Comparison of ENCODE assay signal across 8 mouse cellular contexts in genomic region chr11:101441450-101442126, GRCm38 (mm10). TPM values are rescaled to one million over a fixed set of nuclear protein-coding genes. Genes with fewer than 3 reads are reported as not detected.
DNase-seq lines count a peak whose midpoint lies in the region; ATAC-seq and TF ChIP-seq lines count a peak whose summit lies in the region.
"Not testable (repeated sequence)": the region's sequence is repeated elsewhere in the genome, so short reads cannot be mapped to it uniquely, and the experiment has no call there.

No protein-coding gene starts in this region.

- WGBS in embryonic facial prominence, embryonic 12.5 days = 40% methylated on average over 15 of the region's 15 CpGs
- 36% methylated on average over 15 of the region's 15 CpGs for WGBS in forebrain, postnatal 0 days
- 36% methylated on average over 15 of the region's 15 CpGs for WGBS in hindbrain, embryonic 12.5 days
- 40% methylated on average over 15 of the region's 15 CpGs for WGBS in kidney, embryonic 15.5 days
- whole genome bisulfite sequencing in liver, embryonic 12.5 days (ENCODE audit: insufficient replicate concordance) = 23% methylated on average over 15 of the region's 15 CpGs
- WGBS in neural tube, embryonic 13.5 days = 40% methylated on average over 15 of the region's 15 CpGs

- ATAC-seq in embryonic facial prominence, embryonic 12.5 days (ENCODE audit: insufficient number of reproducible peaks, insufficient read depth, low FRiP score, low TSS enrichment); forebrain, postnatal 0 days; kidney, embryonic 15.5 days (replicated peaks; ENCODE audit: low FRiP score); liver, embryonic 12.5 days; neural tube, embryonic 13.5 days (ENCODE audit: low read depth): not testable (repeated sequence)
- peak; percentile 11 for ATAC-seq in hindbrain, embryonic 12.5 days (ENCODE audit: low FRiP score)

- peaks cover 12% of the 10 kb centered on the region for H3K4me1 ChIP-seq in embryonic facial prominence, embryonic 12.5 days
- H3K4me1 ChIP-seq in forebrain, postnatal 0 days (ENCODE audit: insufficient read depth) = not testable (repeated sequence)
- peaks cover 11% of the 10 kb centered on the region for H3K4me1 ChIP-seq in hindbrain, embryonic 12.5 days
- peaks cover 21% of the 10 kb centered on the region for H3K4me1 ChIP-seq in kidney, embryonic 15.5 days
- peaks cover 28% of the 10 kb centered on the region for H3K4me1 ChIP-seq in liver, embryonic 12.5 days
- peaks cover 32% of the 10 kb centered on the region for H3K4me1 ChIP-seq in megakaryocyte, embryonic 14.5 days
- peaks cover 22% of the 10 kb centered on the region for H3K4me1 ChIP-seq in neural tube, embryonic 13.5 days (replicated peaks)

- peaks cover 37% of the 10 kb centered on the region for H3K36me3 ChIP-seq in C2C12 (ENCODE audit: control insufficient read depth, insufficient read depth)
- peaks cover 28% of the 10 kb centered on the region for H3K36me3 ChIP-seq in embryonic facial prominence, embryonic 12.5 days
- peaks cover 26% of the 10 kb centered on the region for H3K36me3 ChIP-seq in forebrain, postnatal 0 days (ENCODE audit: insufficient read depth)
- H3K36me3 ChIP-seq in hindbrain, embryonic 12.5 days = peaks cover 25% of the 10 kb centered on the region
- H3K36me3 ChIP-seq in kidney, embryonic 15.5 days = peaks cover 30% of the 10 kb centered on the region
- H3K36me3 ChIP-seq in liver, embryonic 12.5 days = peaks cover 36% of the 10 kb centered on the region
- peaks cover 38% of the 10 kb centered on the region for H3K36me3 ChIP-seq in megakaryocyte, embryonic 14.5 days (replicated peaks; ENCODE audit: low read length)
- peaks cover 29% of the 10 kb centered on the region for H3K36me3 ChIP-seq in neural tube, embryonic 13.5 days

- peaks cover 34% of the 10 kb centered on the region for H3K79me2 ChIP-seq in C2C12 (ENCODE audit: control insufficient read depth, insufficient read depth)

- peaks cover 29% of the 10 kb centered on the region for H3K79me3 ChIP-seq in C2C12 (ENCODE audit: low read depth)

- not testable (repeated sequence) for H3K27me3 ChIP-seq in C2C12 (ENCODE audit: control insufficient read depth, insufficient read depth, insufficient read length); embryonic facial prominence, embryonic 12.5 days; forebrain, postnatal 0 days (ENCODE audit: insufficient read depth, low read length); hindbrain, embryonic 12.5 days; kidney, embryonic 15.5 days; liver, embryonic 12.5 days (replicated peaks); megakaryocyte, embryonic 14.5 days (replicated peaks); neural tube, embryonic 13.5 days

- TF ChIP-seq CTCF in C2C12 (IDR thresholded peaks at IDR 0.05; ENCODE audit: control insufficient read depth, insufficient read depth, insufficient read length); forebrain, postnatal 0 days (IDR thresholded peaks at IDR 0.05; ENCODE audit: low read depth): not testable (repeated sequence)

- DNase-seq in forebrain, postnatal 0 days = not testable (repeated sequence)

- peak overlapping the region; percentile 24; the same call in 1 of the 2 replicates for H3K9ac ChIP-seq in embryonic facial prominence, embryonic 12.5 days
- H3K9ac ChIP-seq in forebrain, postnatal 0 days; kidney, embryonic 15.5 days; neural tube, embryonic 13.5 days: not testable (repeated sequence)
- H3K9ac ChIP-seq in hindbrain, embryonic 12.5 days = 0 out of 2 replicates have a peak overlapping the region, but pooled peaks have one; percentile 28
- peak overlapping the region; percentile 66; the same call in 1 of the 2 replicates for H3K9ac ChIP-seq in liver, embryonic 12.5 days

- H3K4me2 ChIP-seq in embryonic facial prominence, embryonic 12.5 days (replicated peaks) = peak overlapping the region; percentile 44
- H3K4me2 ChIP-seq in forebrain, postnatal 0 days (ENCODE audit: low read depth) = peak overlapping the region; percentile 40
- peak overlapping the region; percentile 43 for H3K4me2 ChIP-seq in hindbrain, embryonic 12.5 days (replicated peaks)
- H3K4me2 ChIP-seq in kidney, embryonic 15.5 days = peak overlapping the region; percentile 60
- H3K4me2 ChIP-seq in liver, embryonic 12.5 days = peak overlapping the region; percentile 90
- H3K4me2 ChIP-seq in neural tube, embryonic 13.5 days = peak overlapping the region; percentile 45

- not testable (repeated sequence) for H3K9me3 ChIP-seq in embryonic facial prominence, embryonic 12.5 days; forebrain, postnatal 0 days (ENCODE audit: low read length); hindbrain, embryonic 12.5 days (replicated peaks); kidney, embryonic 15.5 days (replicated peaks); liver, embryonic 12.5 days (replicated peaks); megakaryocyte, embryonic 14.5 days; neural tube, embryonic 13.5 days

- not testable (repeated sequence) for H3K27ac ChIP-seq in embryonic facial prominence, embryonic 12.5 days; forebrain, postnatal 0 days (ENCODE audit: low read depth, low read length); hindbrain, embryonic 12.5 days; kidney, embryonic 15.5 days; neural tube, embryonic 13.5 days (replicated peaks)
- peak overlapping the region; percentile 83; the same call in 1 of the 2 replicates for H3K27ac ChIP-seq in liver, embryonic 12.5 days

- H3K4me3 ChIP-seq in C2C12 (ENCODE audit: insufficient read depth, poor library complexity, severe bottlenecking) = peak overlapping the region; percentile 21
- H3K4me3 ChIP-seq in embryonic facial prominence, embryonic 12.5 days = peak overlapping the region; percentile 84
- H3K4me3 ChIP-seq in forebrain, postnatal 0 days (ENCODE audit: low read depth, low read length) = peak overlapping the region; percentile 31
- peak overlapping the region; percentile 77 for H3K4me3 ChIP-seq in hindbrain, embryonic 12.5 days
- H3K4me3 ChIP-seq in kidney, embryonic 15.5 days (replicated peaks) = peak overlapping the region; percentile 87
- peak overlapping the region; percentile 89 for H3K4me3 ChIP-seq in liver, embryonic 12.5 days
- H3K4me3 ChIP-seq in megakaryocyte, embryonic 14.5 days (replicated peaks) = peak overlapping the region; percentile 95
- peak overlapping the region; percentile 84 for H3K4me3 ChIP-seq in neural tube, embryonic 13.5 days

- H3ac ChIP-seq in C2C12 (ENCODE audit: control insufficient read depth, insufficient read length, low read depth) = not testable (repeated sequence)

RNA-seq across cellular contexts. Expression of gene Rpl27, which starts 0.5 kb away (rescaled TPM):
- polyA plus RNA-seq in C2C12 (2012; fragmentation: generic; extraction: Trizol) = 2,812 TPM
- polyA plus RNA-seq in embryonic facial prominence, embryonic 12.5 days (2016; fragmentation: Nextera tagmentation; extraction: Ambion mirVana) = 361 and 382 TPM in 2 replicates
- 785 and 1,503 TPM in 2 replicates for total RNA-seq in forebrain, postnatal 0 days (2014; rRNA removed)
- 274 and 348 TPM in 2 replicates for polyA plus RNA-seq in forebrain, postnatal 0 days (2015; fragmentation: Nextera tagmentation; extraction: Ambion mirVana)
- 320 and 344 TPM in 2 replicates for polyA plus RNA-seq in hindbrain, embryonic 12.5 days (2016; fragmentation: Nextera tagmentation; extraction: Ambion mirVana)
- 369 and 421 TPM in 2 replicates for polyA plus RNA-seq in kidney, embryonic 15.5 days (2015; fragmentation: Nextera tagmentation; extraction: Ambion mirVana)
- polyA plus RNA-seq in liver, embryonic 12.5 days (2016; fragmentation: Nextera tagmentation; extraction: Ambion mirVana) = 378 and 390 TPM in 2 replicates
- 250 and 697 TPM in 2 replicates for polyA plus RNA-seq in megakaryocyte, embryonic 14.5 days (2012; ENCODE audit: insufficient read depth, low replicate concordance)
- 303 and 315 TPM in 2 replicates for polyA plus RNA-seq in neural tube, embryonic 13.5 days (2015; fragmentation: Nextera tagmentation; extraction: Ambion mirVana)

RNA-seq across cellular contexts. Expression of gene Ifi35, which starts 6.6 kb away (rescaled TPM):
- polyA plus RNA-seq in C2C12 (2012; fragmentation: generic; extraction: Trizol) = 23.4 TPM
- polyA plus RNA-seq in embryonic facial prominence, embryonic 12.5 days (2016; fragmentation: Nextera tagmentation; extraction: Ambion mirVana) = 5.9 and 6.1 TPM in 2 replicates
- total RNA-seq in forebrain, postnatal 0 days (2014; rRNA removed) = 3.2 and 5.2 TPM in 2 replicates
- polyA plus RNA-seq in forebrain, postnatal 0 days (2015; fragmentation: Nextera tagmentation; extraction: Ambion mirVana) = 3.8 and 5.1 TPM in 2 replicates
- polyA plus RNA-seq in hindbrain, embryonic 12.5 days (2016; fragmentation: Nextera tagmentation; extraction: Ambion mirVana) = 4.2 and 5.7 TPM in 2 replicates
- 13.8 and 18.8 TPM in 2 replicates for polyA plus RNA-seq in kidney, embryonic 15.5 days (2015; fragmentation: Nextera tagmentation; extraction: Ambion mirVana)
- 35.8 and 37.1 TPM in 2 replicates for polyA plus RNA-seq in liver, embryonic 12.5 days (2016; fragmentation: Nextera tagmentation; extraction: Ambion mirVana)
- polyA plus RNA-seq in megakaryocyte, embryonic 14.5 days (2012; ENCODE audit: insufficient read depth, low replicate concordance) = 5.7 and 15.6 TPM in 2 replicates
- 3.6 and 3.8 TPM in 2 replicates for polyA plus RNA-seq in neural tube, embryonic 13.5 days (2015; fragmentation: Nextera tagmentation; extraction: Ambion mirVana)

RNA-seq across cellular contexts. Expression of gene Ptges3l, which starts 16.5 kb away (rescaled TPM):
- 19.2 TPM for polyA plus RNA-seq in C2C12 (2012; fragmentation: generic; extraction: Trizol)
- 7.4 and 9.1 TPM in 2 replicates for polyA plus RNA-seq in embryonic facial prominence, embryonic 12.5 days (2016; fragmentation: Nextera tagmentation; extraction: Ambion mirVana)
- 0.62 and 1.8 TPM in 2 replicates for total RNA-seq in forebrain, postnatal 0 days (2014; rRNA removed)
- 1.2 and 2.4 TPM in 2 replicates for polyA plus RNA-seq in forebrain, postnatal 0 days (2015; fragmentation: Nextera tagmentation; extraction: Ambion mirVana)
- polyA plus RNA-seq in hindbrain, embryonic 12.5 days (2016; fragmentation: Nextera tagmentation; extraction: Ambion mirVana) = 3.0 and 5.9 TPM in 2 replicates
- polyA plus RNA-seq in kidney, embryonic 15.5 days (2015; fragmentation: Nextera tagmentation; extraction: Ambion mirVana) = 12.3 and 12.6 TPM in 2 replicates
- 1.3 and 2.1 TPM in 2 replicates for polyA plus RNA-seq in liver, embryonic 12.5 days (2016; fragmentation: Nextera tagmentation; extraction: Ambion mirVana)
- 2.8 TPM in 1 of 2 replicates, not detected in the other for polyA plus RNA-seq in megakaryocyte, embryonic 14.5 days (2012; ENCODE audit: insufficient read depth, low replicate concordance)
- 3.3 and 4.3 TPM in 2 replicates for polyA plus RNA-seq in neural tube, embryonic 13.5 days (2015; fragmentation: Nextera tagmentation; extraction: Ambion mirVana)

RNA-seq across cellular contexts. Expression of gene Rundc1, which starts 16.7 kb away (rescaled TPM):
- polyA plus RNA-seq in C2C12 (2012; fragmentation: generic; extraction: Trizol) = 10.4 TPM
- polyA plus RNA-seq in embryonic facial prominence, embryonic 12.5 days (2016; fragmentation: Nextera tagmentation; extraction: Ambion mirVana) = 22.5 and 23.0 TPM in 2 replicates
- 10.9 and 12.6 TPM in 2 replicates for total RNA-seq in forebrain, postnatal 0 days (2014; rRNA removed)
- 18.9 and 24.4 TPM in 2 replicates for polyA plus RNA-seq in forebrain, postnatal 0 days (2015; fragmentation: Nextera tagmentation; extraction: Ambion mirVana)
- 27.6 and 29.4 TPM in 2 replicates for polyA plus RNA-seq in hindbrain, embryonic 12.5 days (2016; fragmentation: Nextera tagmentation; extraction: Ambion mirVana)
- polyA plus RNA-seq in kidney, embryonic 15.5 days (2015; fragmentation: Nextera tagmentation; extraction: Ambion mirVana) = 20.4 and 21.7 TPM in 2 replicates
- polyA plus RNA-seq in liver, embryonic 12.5 days (2016; fragmentation: Nextera tagmentation; extraction: Ambion mirVana) = 9.8 TPM in 2 replicates
- 3.1 TPM in 1 of 2 replicates, not detected in the other for polyA plus RNA-seq in megakaryocyte, embryonic 14.5 days (2012; ENCODE audit: insufficient read depth, low replicate concordance)
- polyA plus RNA-seq in neural tube, embryonic 13.5 days (2015; fragmentation: Nextera tagmentation; extraction: Ambion mirVana) = 25.5 and 28.5 TPM in 2 replicates

RNA-seq across cellular contexts. Expression of gene Gm27029, which starts 17.0 kb away (rescaled TPM):
- polyA plus RNA-seq in C2C12 (2012; fragmentation: generic; extraction: Trizol) = 5.2 TPM
- 9.6 and 9.9 TPM in 2 replicates for polyA plus RNA-seq in embryonic facial prominence, embryonic 12.5 days (2016; fragmentation: Nextera tagmentation; extraction: Ambion mirVana)
- total RNA-seq in forebrain, postnatal 0 days (2014; rRNA removed) = 1.0 and 5.7 TPM in 2 replicates
- polyA plus RNA-seq in forebrain, postnatal 0 days (2015; fragmentation: Nextera tagmentation; extraction: Ambion mirVana) = 5.1 and 6.2 TPM in 2 replicates
- 7.4 and 8.1 TPM in 2 replicates for polyA plus RNA-seq in hindbrain, embryonic 12.5 days (2016; fragmentation: Nextera tagmentation; extraction: Ambion mirVana)
- polyA plus RNA-seq in kidney, embryonic 15.5 days (2015; fragmentation: Nextera tagmentation; extraction: Ambion mirVana) = 10.0 and 10.3 TPM in 2 replicates
- 3.6 and 4.2 TPM in 2 replicates for polyA plus RNA-seq in liver, embryonic 12.5 days (2016; fragmentation: Nextera tagmentation; extraction: Ambion mirVana)
- polyA plus RNA-seq in megakaryocyte, embryonic 14.5 days (2012; ENCODE audit: insufficient read depth, low replicate concordance) = not detected in 2 replicates
- polyA plus RNA-seq in neural tube, embryonic 13.5 days (2015; fragmentation: Nextera tagmentation; extraction: Ambion mirVana) = 5.7 and 8.3 TPM in 2 replicates

Comparison
In these comparisons a context has a peak if more than half of its experiments do, and no peak if none do; other contexts are left out.
1. H3K4me3 ChIP-seq: peak in every context shown above with its lines; median percentile 95 in megakaryocyte, embryonic 14.5 days; 89 in liver, embryonic 12.5 days; 87 in kidney, embryonic 15.5 days; 84 in embryonic facial prominence, embryonic 12.5 days; 84 in neural tube, embryonic 13.5 days; 77 in hindbrain, embryonic 12.5 days; 31 in forebrain, postnatal 0 days; 21 in C2C12.
2. H3K4me2 ChIP-seq: peak in every context shown above with its lines; median percentile 90 in liver, embryonic 12.5 days; 60 in kidney, embryonic 15.5 days; 45 in neural tube, embryonic 13.5 days; 44 in embryonic facial prominence, embryonic 12.5 days; 43 in hindbrain, embryonic 12.5 days; 40 in forebrain, postnatal 0 days.